ENCODE assay signal across 11 mouse cellular contexts in the genomic region with DNA sequence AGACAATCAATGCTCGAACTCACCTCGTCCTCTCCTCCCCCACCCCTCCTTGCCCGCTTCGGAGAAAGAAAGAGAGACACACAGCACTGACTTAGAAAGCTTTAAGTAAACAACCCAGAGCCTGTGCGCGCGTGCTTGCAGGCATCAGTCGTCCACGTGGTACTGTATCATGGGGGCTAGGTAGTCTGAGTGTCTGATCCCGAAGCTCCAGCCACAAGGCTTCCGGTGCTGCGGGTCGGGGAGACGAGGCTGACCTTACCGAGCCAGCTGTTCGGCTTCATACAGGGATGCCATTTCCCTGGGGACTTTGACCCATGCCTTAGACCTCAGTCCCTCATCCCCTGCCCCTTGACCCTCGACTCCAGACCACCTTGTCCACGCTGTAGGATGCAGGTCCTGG. TPM values are rescaled to one million over a fixed set of nuclear protein-coding genes. Genes with fewer than 3 reads are reported as not detected.
A peak's percentile ranks its signal among the peaks of the same experiment; 100 is the strongest.
DNase-seq lines count a peak whose midpoint lies in the region; ATAC-seq and TF ChIP-seq lines count a peak whose summit lies in the region.
"Had no signal": no experiment of that assay in that cellular context is flagged by ENCODE, and none has a peak within 500 bp of the region (broad histone marks: within the 10 kb centered on the region; RNA-seq: fewer than 3 reads in every experiment).

No protein-coding gene starts in this region.

- H3K9me3 ChIP-seq in heart, embryonic 11.5 days (replicated peaks; ENCODE audit: control insufficient read depth, low read length), result no peaks in the 10 kb centered on the region
- no peaks in the 10 kb centered on the region for H3K9me3 ChIP-seq in embryonic facial prominence, embryonic 13.5 days
- H3K9me3 ChIP-seq in liver, postnatal 0 days (ENCODE audit: low read length), result no peaks in the 10 kb centered on the region
- H3K9me3 ChIP-seq: neural tube, embryonic 13.5 days had no signal

- 3% methylated on average over 18 of the region's 18 CpGs for WGBS in heart, embryonic 11.5 days (ENCODE audit: insufficient replicate concordance)
- 10% methylated on average over 18 of the region's 18 CpGs for WGBS in liver, adult 2 months
- WGBS in embryonic facial prominence, embryonic 13.5 days, result 2% methylated on average over 18 of the region's 18 CpGs
- 15% methylated on average over 18 of the region's 18 CpGs for WGBS in liver, postnatal 0 days (ENCODE audit: insufficient replicate concordance)

- TF ChIP-seq EP300 in liver, postnatal 0 days (IDR thresholded peaks at IDR 0.05; ENCODE audit: low read depth), result no peak

- peak overlapping the region; percentile 31 for H3K4me2 ChIP-seq in heart, embryonic 11.5 days
- peak overlapping the region; percentile 72 for H3K4me2 ChIP-seq in embryonic facial prominence, embryonic 13.5 days
- H3K4me2 ChIP-seq in liver, postnatal 0 days (ENCODE audit: low read depth, low read length), result peak overlapping the region; percentile 29
- H3K4me2 ChIP-seq: neural tube, embryonic 13.5 days had no signal

- TF ChIP-seq POLR2A in liver, adult 2 months (IDR thresholded peaks at IDR 0.05; ENCODE audit: extremely low read depth, insufficient read depth, low read length), result no peak

- peaks cover 4% of the 10 kb centered on the region; the same call in 1 of the 2 replicates for H3K79me2 ChIP-seq in liver, adult 2 months (ENCODE audit: control insufficient read depth, insufficient read depth, low read length)

- H3K27me3 ChIP-seq in heart, embryonic 11.5 days (ENCODE audit: control insufficient read depth, insufficient read depth, low read length), result peaks cover 46% of the 10 kb centered on the region
- H3K27me3 ChIP-seq in liver, adult 2 months (ENCODE audit: control insufficient read depth, insufficient read depth, low read length), result no peaks in the 10 kb centered on the region
- peaks cover 60% of the 10 kb centered on the region for H3K27me3 ChIP-seq in embryonic facial prominence, embryonic 13.5 days
- peaks cover 27% of the 10 kb centered on the region for H3K27me3 ChIP-seq in liver, postnatal 0 days (ENCODE audit: insufficient read depth, low read length)

- H3K4me3 ChIP-seq in heart, embryonic 11.5 days (ENCODE audit: low read depth, low read length), result peak overlapping the region; percentile 14; the same call in 1 of the 2 replicates
- H3K4me3 ChIP-seq in liver, adult 2 months (ENCODE audit: insufficient read depth, low read depth, low read length), result peak overlapping the region; percentile 60
- peak overlapping the region; percentile 16 for H3K4me3 ChIP-seq in embryonic facial prominence, embryonic 13.5 days
- H3K4me3 ChIP-seq in liver, postnatal 0 days (ENCODE audit: low read depth, low read length), result no peak overlapping the region
- H3K4me3 ChIP-seq: neural tube, embryonic 13.5 days had no signal

- H3K9ac ChIP-seq in heart, embryonic 11.5 days (ENCODE audit: low read depth, low read length), result no peak overlapping the region
- H3K9ac ChIP-seq in liver, adult 2 months (ENCODE audit: low read depth, low read length), result peak overlapping the region; percentile 75
- H3K9ac ChIP-seq in embryonic facial prominence, embryonic 13.5 days, result peak overlapping the region; percentile 22; the same call in 1 of the 2 replicates
- H3K9ac ChIP-seq in liver, postnatal 0 days (replicated peaks), result peak overlapping the region; percentile 16; the same call in 1 of the 2 replicates
- H3K9ac ChIP-seq: neural tube, embryonic 13.5 days had no signal

- DNase-seq in heart, adult 11 months, result no peak
- no peak for DNase-seq in liver, adult 2 months (ENCODE audit: extremely low read depth, low read depth, low spot score)
- no peak for DNase-seq in liver
- no peak for DNase-seq in liver, postnatal 0 days
- no peak for DNase-seq in adrenal gland, adult 18-20 months (ENCODE audit: low spot score in 2 of 2)
- DNase-seq in ovary, postnatal 14 days (ENCODE audit: low spot score), result no peak
- DNase-seq: left cerebral cortex, postnatal 4 days had no signal

- peaks cover 25% of the 10 kb centered on the region for H3K4me1 ChIP-seq in heart, embryonic 11.5 days (ENCODE audit: control insufficient read depth, insufficient read depth, low read length)
- peaks cover 16% of the 10 kb centered on the region for H3K4me1 ChIP-seq in liver, adult 2 months (ENCODE audit: control insufficient read depth, insufficient read depth, low read length)
- peaks cover 43% of the 10 kb centered on the region for H3K4me1 ChIP-seq in embryonic facial prominence, embryonic 13.5 days
- peaks cover 33% of the 10 kb centered on the region for H3K4me1 ChIP-seq in liver, postnatal 0 days (ENCODE audit: insufficient read depth)

- TF ChIP-seq CTCF in liver, adult 2 months (IDR thresholded peaks at IDR 0.05; ENCODE audit: low read depth, low read length), result no peak
- TF ChIP-seq CTCF in liver, postnatal 0 days (IDR thresholded peaks at IDR 0.05; ENCODE audit: low read depth), result no peak

- H3K36me3 ChIP-seq in heart, embryonic 11.5 days (ENCODE audit: control insufficient read depth, insufficient read depth, low read length), result no peaks in the 10 kb centered on the region
- peaks cover under 1% of the 10 kb centered on the region; the same call in 1 of the 2 replicates for H3K36me3 ChIP-seq in liver, adult 2 months (ENCODE audit: control insufficient read depth, insufficient read depth, low read length)
- H3K36me3 ChIP-seq in embryonic facial prominence, embryonic 13.5 days, result peaks cover 5% of the 10 kb centered on the region
- H3K36me3 ChIP-seq in liver, postnatal 0 days (replicated peaks; ENCODE audit: insufficient read depth, low read length), result peaks cover 3% of the 10 kb centered on the region

- H3K27ac ChIP-seq in heart, embryonic 11.5 days (ENCODE audit: low read depth, low read length), result no peak overlapping the region
- H3K27ac ChIP-seq in liver, adult 2 months (replicated peaks; ENCODE audit: insufficient read depth, low read depth, low read length), result peak overlapping the region; percentile 90
- no peak overlapping the region for H3K27ac ChIP-seq in embryonic facial prominence, embryonic 13.5 days
- H3K27ac ChIP-seq in liver, postnatal 0 days (ENCODE audit: low read depth), result no peak overlapping the region
- H3K27ac ChIP-seq: neural tube, embryonic 13.5 days had no signal

- ATAC-seq in heart, embryonic 11.5 days (replicated peaks; ENCODE audit: insufficient number of reproducible peaks, low FRiP score, low TSS enrichment), result no peak
- ATAC-seq in embryonic facial prominence, embryonic 13.5 days (ENCODE audit: insufficient number of reproducible peaks, insufficient read depth, low FRiP score, low TSS enrichment, low read depth), result no peak
- ATAC-seq in liver, postnatal 0 days, result no peak

RNA-seq across cellular contexts. Expression of a gene that starts 0.5 kb away (rescaled TPM):
- polyA plus RNA-seq in heart, embryonic 11.5 days (2014; fragmentation: Nextera tagmentation; extraction: Ambion mirVana), result 0.86 and 1.5 TPM in 2 replicates
- 48.7 and 62.5 TPM in 2 replicates for total RNA-seq in liver, adult 2 months (2014; rRNA removed)
- 126 and 160 TPM in 2 replicates for polyA plus RNA-seq in liver, adult 2 months (2012; rRNA removed)
- polyA plus RNA-seq in embryonic facial prominence, embryonic 13.5 days (2015; fragmentation: Nextera tagmentation; extraction: Ambion mirVana), result 1.4 and 1.6 TPM in 2 replicates
- 5.8 and 7.7 TPM in 2 replicates for polyA plus RNA-seq in liver, postnatal 0 days (2015; fragmentation: Nextera tagmentation; extraction: Ambion mirVana)
- total RNA-seq in adrenal gland, adult 18-20 months (2021), result under 1 TPM; 0.33 to 0.38 TPM

RNA-seq across cellular contexts. Expression of a gene that starts 1.7 kb away (rescaled TPM):
- polyA plus RNA-seq in heart, embryonic 11.5 days (2014; fragmentation: Nextera tagmentation; extraction: Ambion mirVana), result 0.54 and 1.00 TPM in 2 replicates
- total RNA-seq in liver, adult 2 months (2014; rRNA removed), result 2.0 and 3.8 TPM in 2 replicates
- polyA plus RNA-seq in liver, adult 2 months (2012; rRNA removed), result 29.8 and 41.7 TPM in 2 replicates
- polyA plus RNA-seq in embryonic facial prominence, embryonic 13.5 days (2015; fragmentation: Nextera tagmentation; extraction: Ambion mirVana), result 0.54 and 0.93 TPM in 2 replicates
- polyA plus RNA-seq in liver, postnatal 0 days (2015; fragmentation: Nextera tagmentation; extraction: Ambion mirVana), result 1.8 and 2.0 TPM in 2 replicates
- under 1 TPM; 0.58 to 0.73 TPM for total RNA-seq in adrenal gland, adult 18-20 months (2021)

RNA-seq across cellular contexts. Expression of a gene that starts 3.7 kb away (rescaled TPM):
- polyA plus RNA-seq in heart, embryonic 11.5 days (2014; fragmentation: Nextera tagmentation; extraction: Ambion mirVana), result 7.4 TPM in 2 replicates
- total RNA-seq in liver, adult 2 months (2014; rRNA removed), result 105 and 131 TPM in 2 replicates
- 353 and 400 TPM in 2 replicates for polyA plus RNA-seq in liver, adult 2 months (2012; rRNA removed)
- polyA plus RNA-seq in embryonic facial prominence, embryonic 13.5 days (2015; fragmentation: Nextera tagmentation; extraction: Ambion mirVana), result 4.6 and 4.7 TPM in 2 replicates
- 9.1 and 10.1 TPM in 2 replicates for polyA plus RNA-seq in liver, postnatal 0 days (2015; fragmentation: Nextera tagmentation; extraction: Ambion mirVana)
- total RNA-seq in adrenal gland, adult 18-20 months (2021), result 10 to 100 TPM; 31.9 to 33.3 TPM

RNA-seq across cellular contexts. Expression of a gene that starts 7.4 kb away (rescaled TPM):
- not detected in 2 replicates for polyA plus RNA-seq in heart, embryonic 11.5 days (2014; fragmentation: Nextera tagmentation; extraction: Ambion mirVana)
- total RNA-seq in liver, adult 2 months (2014; rRNA removed), result 0.07 and 0.28 TPM in 2 replicates
- 0.30 and 0.34 TPM in 2 replicates for polyA plus RNA-seq in liver, adult 2 months (2012; rRNA removed)
- not detected in 2 replicates for polyA plus RNA-seq in embryonic facial prominence, embryonic 13.5 days (2015; fragmentation: Nextera tagmentation; extraction: Ambion mirVana)
- polyA plus RNA-seq in liver, postnatal 0 days (2015; fragmentation: Nextera tagmentation; extraction: Ambion mirVana), result not detected in 2 replicates
- not detected for total RNA-seq in adrenal gland, adult 18-20 months (2021)
- total RNA-seq: gastrocnemius, adult 8-10 months; left cerebral cortex, postnatal 4 days had no signal
- polyA plus RNA-seq: neural tube, embryonic 13.5 days had no signal

RNA-seq across cellular contexts. Expression of a gene that starts 21.8 kb away (rescaled TPM):
- polyA plus RNA-seq in heart, embryonic 11.5 days (2014; fragmentation: Nextera tagmentation; extraction: Ambion mirVana), result 107 and 109 TPM in 2 replicates
- 26.9 and 31.7 TPM in 2 replicates for total RNA-seq in liver, adult 2 months (2014; rRNA removed)
- 52.1 and 63.9 TPM in 2 replicates for polyA plus RNA-seq in liver, adult 2 months (2012; rRNA removed)
- polyA plus RNA-seq in embryonic facial prominence, embryonic 13.5 days (2015; fragmentation: Nextera tagmentation; extraction: Ambion mirVana), result 164 and 188 TPM in 2 replicates
- 59.4 and 59.8 TPM in 2 replicates for polyA plus RNA-seq in liver, postnatal 0 days (2015; fragmentation: Nextera tagmentation; extraction: Ambion mirVana)
- total RNA-seq in adrenal gland, adult 18-20 months (2021), result 10 to 100 TPM; 67.7 to 69.6 TPM

Comparison
In these comparisons a context has a peak if more than half of its experiments do, and no peak if none do; other contexts are left out.
1. RNA of a gene that starts 0.5 kb away (polyA plus RNA-seq): 126 to 160 TPM in liver, adult 2 months; 5.8 to 7.7 TPM in liver, postnatal 0 days, 1.4 to 1.6 TPM in embryonic facial prominence, embryonic 13.5 days and 0.86 to 1.5 TPM in heart, embryonic 11.5 days; every median in the first group is over 10 times any median in the second.
2. RNA of a gene that starts 1.7 kb away (polyA plus RNA-seq): 29.8 to 41.7 TPM in liver, adult 2 months; 1.8 to 2.0 TPM in liver, postnatal 0 days, 0.54 to 0.93 TPM in embryonic facial prominence, embryonic 13.5 days and 0.54 to 1.00 TPM in heart, embryonic 11.5 days; every median in the first group is over 10 times any median in the second.
3. RNA of a gene that starts 3.7 kb away (polyA plus RNA-seq): 353 to 400 TPM in liver, adult 2 months; 9.1 to 10.1 TPM in liver, postnatal 0 days, 7.4 TPM in heart, embryonic 11.5 days and 4.6 to 4.7 TPM in embryonic facial prominence, embryonic 13.5 days; every median in the first group is over 10 times any median in the second.
4. Peak in every context shown above with its lines, with median percentiles within 50 percentile points of each other: H3K4me2 ChIP-seq.